23 mouse cellular contexts compared by ENCODE assay signal in genomic region chr6:125561521-125561920, GRCm38 (mm10). TPM values are rescaled to one million over a fixed set of nuclear protein-coding genes. Genes with fewer than 3 reads are reported as not detected.
DNase-seq lines count a peak whose midpoint lies in the region; ATAC-seq and TF ChIP-seq lines count a peak whose summit lies in the region.
"Had no signal": no experiment of that assay in that cellular context is flagged by ENCODE, and none has a peak within 500 bp of the region (broad histone marks: within the 10 kb centered on the region; RNA-seq: fewer than 3 reads in every experiment).

No protein-coding gene starts in this region.

- H3K4me2 ChIP-seq in liver, embryonic 12.5 days: no peak overlapping the region
- no peak overlapping the region for H3K4me2 ChIP-seq in liver, postnatal 0 days (ENCODE audit: low read depth, low read length)
- no peak overlapping the region for H3K4me2 ChIP-seq in liver, embryonic 13.5 days
- H3K4me2 ChIP-seq: embryonic facial prominence, embryonic 15.5 days; forebrain, embryonic 15.5 days; heart, embryonic 13.5 days; hindbrain, embryonic 15.5 days had no signal

- no peaks in the 10 kb centered on the region for H3K27me3 ChIP-seq in liver, embryonic 12.5 days (replicated peaks)
- no peaks in the 10 kb centered on the region for H3K27me3 ChIP-seq in liver, postnatal 0 days (ENCODE audit: insufficient read depth, low read length)
- no peaks in the 10 kb centered on the region for H3K27me3 ChIP-seq in liver, embryonic 13.5 days
- H3K27me3 ChIP-seq: embryonic facial prominence, embryonic 15.5 days; forebrain, embryonic 15.5 days; heart, embryonic 13.5 days; hindbrain, embryonic 15.5 days had no signal

- 87% methylated on average over 2 of the region's 2 CpGs for WGBS in liver, embryonic 12.5 days (ENCODE audit: insufficient replicate concordance)
- WGBS in liver, postnatal 0 days (ENCODE audit: insufficient replicate concordance): 85% methylated on average over 2 of the region's 2 CpGs
- 88% methylated on average over 2 of the region's 2 CpGs for WGBS in liver, embryonic 13.5 days (ENCODE audit: insufficient replicate concordance)

- peak; percentile 22 for DNase-seq in layer of hippocampus, adult 9-11 months
- DNase-seq in layer of hippocampus, adult 11-12 months (ENCODE audit: low spot score): no peak
- no peak for DNase-seq in liver, postnatal 0 days
- peak; percentile 60 for DNase-seq in NIH3T3 (ENCODE audit: low read depth)
- no peak for DNase-seq in liver, embryonic 13.5 days
- DNase-seq in thymus, postnatal 4 days: no peak
- no peak for DNase-seq in heart, adult 18-20 months
- DNase-seq: adrenal gland, adult 2 months; adrenal gland, postnatal 25 days; cerebellum, adult 11 months; cerebellum, adult 8-10 months; cerebellum, postnatal 14 days; embryo, embryonic 11 days; gastrocnemius, postnatal 14 days; heart, postnatal 36 days had no signal

- no peak for ATAC-seq in liver, embryonic 12.5 days
- ATAC-seq in liver, postnatal 0 days: no peak
- no peak for ATAC-seq in liver, embryonic 13.5 days (ENCODE audit: low read depth)
- ATAC-seq: forebrain, embryonic 15.5 days had no signal

- no peak overlapping the region for H3K9ac ChIP-seq in liver, embryonic 12.5 days
- H3K9ac ChIP-seq in liver, postnatal 0 days (replicated peaks): no peak overlapping the region
- H3K9ac ChIP-seq in liver, embryonic 13.5 days: no peak overlapping the region
- H3K9ac ChIP-seq: embryonic facial prominence, embryonic 15.5 days; forebrain, embryonic 15.5 days; heart, embryonic 13.5 days; hindbrain, embryonic 15.5 days had no signal

- TF ChIP-seq CTCF in liver, postnatal 0 days (IDR thresholded peaks at IDR 0.05; ENCODE audit: low read depth): no peak

- peaks cover 76% of the 10 kb centered on the region for H3K4me1 ChIP-seq in liver, embryonic 12.5 days
- H3K4me1 ChIP-seq in liver, postnatal 0 days (ENCODE audit: insufficient read depth): peaks cover 34% of the 10 kb centered on the region
- peaks cover 74% of the 10 kb centered on the region for H3K4me1 ChIP-seq in liver, embryonic 13.5 days (replicated peaks)
- H3K4me1 ChIP-seq: embryonic facial prominence, embryonic 15.5 days; forebrain, embryonic 15.5 days; hindbrain, embryonic 15.5 days had no signal

- H3K36me3 ChIP-seq in liver, embryonic 12.5 days: no peaks in the 10 kb centered on the region
- H3K36me3 ChIP-seq in liver, postnatal 0 days (replicated peaks; ENCODE audit: insufficient read depth, low read length): no peaks in the 10 kb centered on the region
- no peaks in the 10 kb centered on the region for H3K36me3 ChIP-seq in liver, embryonic 13.5 days
- H3K36me3 ChIP-seq: embryonic facial prominence, embryonic 15.5 days; forebrain, embryonic 10.5 days; forebrain, embryonic 15.5 days; heart, embryonic 13.5 days; hindbrain, embryonic 15.5 days had no signal

- TF ChIP-seq EP300 in liver, postnatal 0 days (IDR thresholded peaks at IDR 0.05; ENCODE audit: low read depth): no peak

- H3K4me3 ChIP-seq in liver, embryonic 12.5 days: no peak overlapping the region
- H3K4me3 ChIP-seq in liver, postnatal 0 days (ENCODE audit: low read depth, low read length): no peak overlapping the region
- H3K4me3 ChIP-seq in liver, embryonic 13.5 days (replicated peaks): no peak overlapping the region
- H3K4me3 ChIP-seq: embryonic facial prominence, embryonic 15.5 days; erythroblast, embryonic 14.5 days; forebrain, embryonic 10.5 days; forebrain, embryonic 15.5 days; heart, embryonic 13.5 days; hindbrain, embryonic 15.5 days had no signal

- no peaks in the 10 kb centered on the region for H3K9me3 ChIP-seq in liver, embryonic 12.5 days (replicated peaks)
- no peaks in the 10 kb centered on the region for H3K9me3 ChIP-seq in liver, postnatal 0 days (ENCODE audit: low read length)
- no peaks in the 10 kb centered on the region for H3K9me3 ChIP-seq in liver, embryonic 13.5 days (replicated peaks)
- H3K9me3 ChIP-seq: embryonic facial prominence, embryonic 15.5 days; forebrain, embryonic 10.5 days; forebrain, embryonic 15.5 days; heart, embryonic 13.5 days; hindbrain, embryonic 15.5 days had no signal

- H3K27ac ChIP-seq in liver, embryonic 12.5 days: peak overlapping the region; percentile 95
- H3K27ac ChIP-seq in liver, postnatal 0 days (ENCODE audit: low read depth): no peak overlapping the region
- peak overlapping the region; percentile 97 for H3K27ac ChIP-seq in liver, embryonic 13.5 days
- H3K27ac ChIP-seq: embryonic facial prominence, embryonic 15.5 days; forebrain, embryonic 10.5 days; forebrain, embryonic 15.5 days; heart, embryonic 13.5 days; hindbrain, embryonic 15.5 days had no signal

RNA-seq across cellular contexts. Expression of gene Vwf, which starts 14.9 kb away (rescaled TPM):
- 19.2 and 21.5 TPM in 2 replicates for polyA plus RNA-seq in liver, embryonic 12.5 days (2016; fragmentation: Nextera tagmentation; extraction: Ambion mirVana)
- polyA plus RNA-seq in liver, postnatal 0 days (2015; fragmentation: Nextera tagmentation; extraction: Ambion mirVana): 13.4 and 14.8 TPM in 2 replicates
- 12.7 and 13.3 TPM in 2 replicates for polyA plus RNA-seq in liver, embryonic 13.5 days (2015; fragmentation: Nextera tagmentation; extraction: Ambion mirVana)
- 100 to 1,000 TPM in 1 of 2 experiments, 10 to 100 TPM in 1; 78.4 to 104 TPM for total RNA-seq in heart, adult 18-20 months (2021)
- total RNA-seq: CH12.LX had no signal

Comparison
In these comparisons a context has a peak if more than half of its experiments do, and no peak if none do; other contexts are left out.
1. DNase-seq: peak in layer of hippocampus, adult 9-11 months (single experiment) and NIH3T3 (single experiment); none in layer of hippocampus, adult 11-12 months (single experiment), liver, postnatal 0 days (single experiment), liver, embryonic 13.5 days (single experiment), thymus, postnatal 4 days (single experiment) and heart, adult 18-20 months (0 of 2).